Mouse (Mus musculus) E14TG2a.4 (cell line): Measurements from ENCODE around the gene Mme.

Experiments
- CTCF ChIP-seq: conservative IDR thresholded peaks from 2 replicates; pipeline ENCODE4 v1.5.1; 2014; ENCODE audit warnings: low read length
- NANOG ChIP-seq: IDR thresholded peaks from 2 replicates; pipeline ENCODE4 v1.6.1; 2014; ENCODE audit warnings: borderline replicate concordance, low read length, mixed read lengths
- POU5F1 ChIP-seq: IDR thresholded peaks from 2 replicates; pipeline ENCODE4 v1.6.1; 2014; ENCODE audit warnings: low read length, borderline replicate concordance

- TF ChIP-seq CTCF (no peak), NANOG (no peak), POU5F1 (no peak)
Measured at GRCm38 (mm10) chr3:63417758-63418157, 176.4 kb downstream of the Mme start.
